Mouse (Mus musculus) neural tube, embryonic 14.5 days (tissue): ENCODE measurements at regions not wholly inside any gene's neighbourhood (a gene's known extent, or its start where the extent isn't known, plus 50 kb on each side); places are given as distances from the start of the nearest gene placed in this dataset.

Experiments
- ATAC-seq: fragments of 200-750 bp; cut with Nextera tagmentation; 2 replicates; pipeline ENCODE4 v1.8.0; 2017; ENCODE audit warnings: low read depth, mild to moderate bottlenecking, moderate TSS enrichment, moderate library complexity
- H3K27ac ChIP-seq: fragments of 300-500 bp; sonication (generic); 2 replicates; pipeline ENCODE4 v1.5.1; 2014; ENCODE audit warnings: low read depth, mild to moderate bottlenecking, control low read depth, low read length, moderate library complexity, mixed read lengths
- H3K27me3 ChIP-seq: fragments of 300-500 bp; sonication (generic); 2 replicates; pipeline ENCODE4 v1.6.1; 2014; ENCODE audit warnings: low read length; ENCODE audit not compliant: control insufficient read depth, insufficient read depth
- H3K36me3 ChIP-seq: fragments of 300-500 bp; sonication (generic); 2 replicates; pipeline ENCODE4 v1.6.1; 2014; ENCODE audit warnings: low read length, mixed read lengths; ENCODE audit not compliant: control insufficient read depth, insufficient read depth
- H3K4me1 ChIP-seq: fragments of 300-500 bp; sonication (generic); 2 replicates; pipeline ENCODE4 v1.6.1; 2014; ENCODE audit warnings: low read length; ENCODE audit not compliant: control insufficient read depth, insufficient read depth
- H3K4me2 ChIP-seq: fragments of 300-500 bp; sonication (generic); 2 replicates; pipeline ENCODE4 v1.6.1; 2014; ENCODE audit warnings: mild to moderate bottlenecking, low read depth, low read length, control low read depth
- H3K4me3 ChIP-seq: fragments of 300-500 bp; sonication (generic); 2 replicates; pipeline ENCODE4 v1.5.1; 2014; ENCODE audit warnings: low read depth, low read length, control low read depth, mixed read lengths
- H3K9ac ChIP-seq: fragments of 300-500 bp; sonication (generic); replicated peaks from 2 replicates; pipeline ENCODE4 v1.6.1; 2014; ENCODE audit warnings: low read depth, mild to moderate bottlenecking, control low read depth, low read length, mixed read lengths
- H3K9me3 ChIP-seq: fragments of 300-500 bp; sonication (generic); 2 replicates; pipeline ENCODE4 v1.6.1; 2016; ENCODE audit warnings: low read length; ENCODE audit not compliant: control insufficient read depth
- WGBS: fragments of 180-500 bp; shearing (Covaris S2); extraction: QIAGEN DNeasy Blood & Tissue Kit; methylation state at CpG from one replicate; pipeline ENCODE4 v1.1.7; 2014; 5-methylcytosine and 5-hydroxymethylcytosine counted together

- 87% methylated on average over 2 of the region's 2 CpGs for WGBS
- no peaks in the 10 kb centered on the region for H3K9me3 ChIP-seq
- no peak overlapping the region for H3K9ac ChIP-seq
- no peaks in the 10 kb centered on the region for H3K36me3 ChIP-seq
- no peaks in the 10 kb centered on the region for H3K27me3 ChIP-seq
- no peak for ATAC-seq
- no peak overlapping the region for H3K4me2 ChIP-seq
- H3K4me1 ChIP-seq = no peaks in the 10 kb centered on the region
- no peak overlapping the region for H3K4me3 ChIP-seq
- H3K27ac ChIP-seq = no peak overlapping the region
Observed at GRCm38 (mm10) chr3:150493433-150494045, 944.1 kb upstream of the Adgrl4 start.

GRCm38 (mm10) chr3:150530966-150531365 lies 906.7 kb upstream of the Adgrl4 start:
- 91% methylated on average over 3 of the region's 3 CpGs for WGBS
- Histone ChIP-seq H3K27me3 (no peaks in the 10 kb centered on the region), H3K4me2 (no peak overlapping the region), H3K4me1 (no peaks in the 10 kb centered on the region), H3K4me3 (no peak overlapping the region), H3K9ac (no peak overlapping the region), H3K9me3 (no peaks in the 10 kb centered on the region), H3K27ac (no peak overlapping the region), H3K36me3 (no peaks in the 10 kb centered on the region)
- ATAC-seq = no peak

GRCm38 (mm10) chr3:150543118-150543517 lies 894.6 kb upstream of the Adgrl4 start:
- Histone ChIP-seq H3K4me3 (no peak overlapping the region), H3K27me3 (no peaks in the 10 kb centered on the region), H3K9me3 (no peaks in the 10 kb centered on the region), H3K4me2 (no peak overlapping the region), H3K9ac (no peak overlapping the region), H3K36me3 (no peaks in the 10 kb centered on the region), H3K4me1 (no peaks in the 10 kb centered on the region), H3K27ac (no peak overlapping the region)
- WGBS = 91% methylated on average over 5 of the region's 5 CpGs
- ATAC-seq = no peak

- no peak for ATAC-seq
- Histone ChIP-seq H3K4me3 (no peak overlapping the region), H3K36me3 (no peaks in the 10 kb centered on the region), H3K9ac (no peak overlapping the region), H3K27ac (no peak overlapping the region), H3K4me2 (no peak overlapping the region), H3K4me1 (no peaks in the 10 kb centered on the region), H3K27me3 (no peaks in the 10 kb centered on the region), H3K9me3 (no peaks in the 10 kb centered on the region)
- 48% methylated on average over 1 of the region's 1 CpGs for WGBS
Observed at GRCm38 (mm10) chr3:150588474-150588873, 849.2 kb upstream of the Adgrl4 start.

- WGBS = 88% methylated on average over 2 of the region's 2 CpGs
- ATAC-seq = no peak
- H3K36me3 ChIP-seq = no peaks in the 10 kb centered on the region
- no peak overlapping the region for H3K4me3 ChIP-seq
- no peaks in the 10 kb centered on the region for H3K27me3 ChIP-seq
- no peak overlapping the region for H3K9ac ChIP-seq
- H3K4me2 ChIP-seq = no peak overlapping the region
- H3K4me1 ChIP-seq = no peaks in the 10 kb centered on the region
- no peaks in the 10 kb centered on the region for H3K9me3 ChIP-seq
- no peak overlapping the region for H3K27ac ChIP-seq
Observed at GRCm38 (mm10) chr3:150590978-150591377, 846.7 kb upstream of the Adgrl4 start.

GRCm38 (mm10) chr3:150603400-150604095 lies 834.1 kb upstream of the Adgrl4 start:
- 81% methylated on average over 2 of the region's 2 CpGs for WGBS
- H3K4me1 ChIP-seq = no peaks in the 10 kb centered on the region

GRCm38 (mm10) chr3:150610681-150611101 lies 827.0 kb upstream of the Adgrl4 start:
- no peak overlapping the region for H3K4me2 ChIP-seq
- H3K9me3 ChIP-seq = no peaks in the 10 kb centered on the region
- WGBS = 77% methylated on average over 15 of the region's 15 CpGs
- ATAC-seq = 0 out of 2 replicates have a peak, but pooled peaks have one; percentile 24
- no peak overlapping the region for H3K9ac ChIP-seq
- H3K4me1 ChIP-seq = no peaks in the 10 kb centered on the region
- no peaks in the 10 kb centered on the region for H3K36me3 ChIP-seq
- no peaks in the 10 kb centered on the region for H3K27me3 ChIP-seq
- no peak overlapping the region for H3K27ac ChIP-seq
- H3K4me3 ChIP-seq = no peak overlapping the region

More at GRCm38 (mm10) chr3:150603400-150604095, 834.1 kb upstream of the Adgrl4 start:
- no peaks in the 10 kb centered on the region for H3K36me3 ChIP-seq
- no peak overlapping the region for H3K4me3 ChIP-seq
- H3K9ac ChIP-seq = no peak overlapping the region
- H3K4me2 ChIP-seq = no peak overlapping the region
- no peak overlapping the region for H3K27ac ChIP-seq
- H3K27me3 ChIP-seq = no peaks in the 10 kb centered on the region
- ATAC-seq = no peak
- no peaks in the 10 kb centered on the region for H3K9me3 ChIP-seq

GRCm38 (mm10) chr3:150637544-150637943 lies 800.1 kb upstream of the Adgrl4 start:
- H3K9ac ChIP-seq = no peak overlapping the region
- H3K36me3 ChIP-seq = no peaks in the 10 kb centered on the region
- no peak overlapping the region for H3K27ac ChIP-seq
- no peak overlapping the region for H3K4me3 ChIP-seq
- no peaks in the 10 kb centered on the region for H3K4me1 ChIP-seq
- H3K27me3 ChIP-seq = no peaks in the 10 kb centered on the region
- no peak for ATAC-seq
- H3K9me3 ChIP-seq = no peaks in the 10 kb centered on the region
- 87% methylated on average over 3 of the region's 3 CpGs for WGBS
- H3K4me2 ChIP-seq = no peak overlapping the region

- H3K9me3 ChIP-seq = no peaks in the 10 kb centered on the region
- WGBS = 93% methylated on average over 8 of the region's 8 CpGs
- no peak for ATAC-seq
Observed at GRCm38 (mm10) chr3:150640004-150640676, 797.5 kb upstream of the Adgrl4 start.

More at GRCm38 (mm10) chr3:150640004-150640676, 797.5 kb upstream of the Adgrl4 start:
- Histone ChIP-seq H3K4me1 (no peaks in the 10 kb centered on the region), H3K9ac (no peak overlapping the region), H3K27ac (no peak overlapping the region), H3K36me3 (no peaks in the 10 kb centered on the region), H3K4me3 (no peak overlapping the region), H3K27me3 (no peaks in the 10 kb centered on the region), H3K4me2 (no peak overlapping the region)
